Mouse (Mus musculus) ES-E14 (cell line): ENCODE data around the gene Vsx1. TPM values are rescaled to one million over a fixed set of nuclear protein-coding genes. Genes with fewer than 3 reads are reported as not detected.

Experiments
- DNase-seq: peaks from one replicate; pipeline ENCODE4 v3.0.0-alpha.2; 2013; ENCODE audit warnings: low read depth, low spot score
- H3K27ac ChIP-seq: 2 replicates; pipeline ENCODE4 v1.5.1; 2012; ENCODE audit warnings: low read depth, mild to moderate bottlenecking, low read length, moderate library complexity, mixed read lengths; ENCODE audit not compliant: poor library complexity, insufficient read depth, severe bottlenecking
- H3K36me3 ChIP-seq: 2 replicates; pipeline ENCODE4 v1.6.1; 2012; ENCODE audit warnings: mild to moderate bottlenecking, low read length, moderate library complexity, mixed read lengths; ENCODE audit not compliant: control insufficient read depth, poor library complexity, insufficient read depth, severe bottlenecking
- H3K4me1 ChIP-seq, 2 experiments: fragments of 150-350 bp in 1 of 2; sonication (generic) in 1 of 2; 2 replicates each; pipeline ENCODE4 v1.6.1; 2012; ENCODE audit warnings: low read length in 2 of 2, mild to moderate bottlenecking in 1 of 2, mixed read lengths in 1 of 2; ENCODE audit not compliant: control insufficient read depth in 2 of 2, insufficient read depth in 2 of 2, poor library complexity in 1 of 2
- H3K4me3 ChIP-seq, 2 experiments: fragments of 150-350 bp in 1 of 2; sonication (generic) in 1 of 2; 2 replicates each; pipeline ENCODE4 v1.5.1; 2012; ENCODE audit warnings: low read length in 2 of 2, low read depth in 1 of 2, mild to moderate bottlenecking in 1 of 2, mixed read lengths in 1 of 2; ENCODE audit not compliant: insufficient read depth in 1 of 2, poor library complexity in 1 of 2, severe bottlenecking in 1 of 2
- H3K9ac ChIP-seq: 2 replicates; pipeline ENCODE4 v1.6.1; 2012; ENCODE audit warnings: low read depth, mild to moderate bottlenecking, low read length, mixed read lengths; ENCODE audit not compliant: poor library complexity, insufficient read depth, severe bottlenecking
- H3K9me3 ChIP-seq: fragments of 150-350 bp; sonication (generic); 2 replicates; pipeline ENCODE4 v1.6.1; 2012; ENCODE audit warnings: low read depth, mild to moderate bottlenecking, low read length; ENCODE audit not compliant: control insufficient read depth, insufficient read depth
- CHD2 ChIP-seq: IDR thresholded peaks from 2 replicates; pipeline ENCODE4 v1.6.1; 2014; ENCODE audit warnings: mild to moderate bottlenecking, low read depth, low read length, inconsistent platforms
- HCFC1 ChIP-seq: IDR thresholded peaks from 2 replicates; pipeline ENCODE4 v1.6.1; 2012; ENCODE audit warnings: low read length, inconsistent platforms, borderline replicate concordance; ENCODE audit not compliant: insufficient read depth
- MAFK ChIP-seq: IDR thresholded peaks from 2 replicates; pipeline ENCODE4 v1.6.1; 2014; ENCODE audit warnings: mild to moderate bottlenecking, low read depth, low read length, inconsistent platforms; ENCODE audit not compliant: insufficient read depth
- ZC3H11A ChIP-seq: IDR thresholded peaks from 2 replicates; pipeline ENCODE4 v1.6.1; 2012; ENCODE audit warnings: low read depth, mild to moderate bottlenecking, inconsistent platforms, low read length, borderline replicate concordance
- ZNF384 ChIP-seq: IDR thresholded peaks from 2 replicates; pipeline ENCODE4 v1.6.1; 2012; ENCODE audit warnings: low read depth, low read length, inconsistent platforms
- in situ Hi-C, 2 experiments: fragments of 600-800 bp; cut with MboI; formaldehyde crosslinking; loops; one replicate each; pipeline ENCODE4 v1.15.1; 2025; ENCODE audit warnings: low sequenced_read_pairs in 2 of 2, inconsistent platforms in 1 of 2; ENCODE audit not compliant: unreplicated experiment in 2 of 2
- total RNA-seq: library from RNA; depleted of rRNA; stranded (reverse); fragments of 300-350 nt; gene quantifications from 2 replicates; pipeline ENCODE4 v1.2.3, GENCODE M21; 2012; rRNA removed

The Vsx1 gene
- total RNA-seq, 1 experiment: 0.13 TPM

DNA sequence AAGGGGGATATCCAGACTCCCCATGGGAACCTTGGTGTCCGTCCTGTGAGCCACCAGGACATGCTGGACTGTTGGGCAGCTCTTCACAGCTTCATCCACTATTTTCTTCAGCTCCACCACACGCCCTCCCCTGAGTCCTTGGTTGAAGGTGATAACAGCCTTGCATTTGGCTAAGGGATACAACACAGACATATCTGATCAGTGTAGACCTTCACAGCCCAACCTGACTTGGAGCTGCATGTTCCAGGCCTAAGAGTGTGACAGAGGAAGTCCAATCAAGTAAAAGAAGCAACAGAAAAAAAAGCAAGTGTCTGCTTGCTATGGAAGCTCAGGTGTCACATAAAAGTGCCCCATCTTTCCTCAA is 50.8 kb downstream of the Vsx1 start:
- Histone ChIP-seq H3K4me1 (peaks cover 10 to 15% of the 10 kb centered on the region in 2 experiments; a peak in 3 of 4 replicates), H3K36me3 (no peaks in the 10 kb centered on the region; the same call in 1 of the 2 replicates), H3K9ac (no peak overlapping the region), H3K27ac (peak overlapping the region; percentile 16; the same call in 1 of the 2 replicates), H3K9me3 (no peaks in the 10 kb centered on the region), H3K4me3 (0 out of 4 replicates have a peak overlapping the region, but pooled peaks of 1 of the 2 experiments have one; percentile 3)
- TF ChIP-seq ZC3H11A: no peak
- TF ChIP-seq CHD2: no peak
- TF ChIP-seq HCFC1: no peak
- TF ChIP-seq MAFK: no peak
- no peak for TF ChIP-seq ZNF384
- DNase-seq: no peak
- in situ Hi-C loops: no loop called here

DNA sequence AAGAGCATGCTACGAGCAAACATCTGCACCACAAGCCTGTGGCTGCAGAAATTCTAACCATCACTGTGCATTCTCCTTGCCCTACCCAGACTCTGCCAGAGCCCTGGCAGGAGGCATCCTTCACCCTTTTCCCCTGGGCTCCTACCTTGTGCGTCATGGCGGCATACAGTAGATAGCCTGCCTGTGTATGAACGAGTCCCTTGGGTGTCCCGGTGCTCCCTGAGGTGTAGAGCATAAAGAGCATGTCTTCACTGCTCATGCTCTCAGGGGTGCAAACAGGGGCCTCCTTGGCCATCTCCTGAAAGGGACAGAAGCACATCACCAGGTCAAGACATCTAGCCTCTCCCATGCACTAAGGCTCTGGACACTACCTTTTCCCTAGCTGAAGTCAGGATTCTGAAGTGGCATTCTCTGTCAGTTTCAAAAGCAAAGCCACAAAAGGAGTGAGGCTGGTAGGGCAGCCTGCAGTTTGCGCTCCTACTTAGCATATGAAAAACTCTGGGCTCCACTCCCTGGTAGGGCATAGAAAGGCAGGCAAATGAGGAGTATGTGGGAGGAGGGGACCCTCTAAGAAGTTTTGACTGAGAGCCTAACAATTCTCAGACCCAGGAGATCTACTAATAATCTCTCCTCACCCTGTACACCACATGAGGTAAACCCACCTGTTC is 51.3 kb downstream of the Vsx1 start:
- H3K9ac ChIP-seq: peak overlapping the region; percentile 36; the same call in 1 of the 2 replicates
- peak overlapping the region; percentile 26 for H3K4me3 ChIP-seq
- in situ Hi-C loops: no loop called here
- DNase-seq: no peak
- H3K27ac ChIP-seq: peak overlapping the region; percentile 43
- H3K36me3 ChIP-seq: no peaks in the 10 kb centered on the region; the same call in 1 of the 2 replicates
- no peaks in the 10 kb centered on the region for H3K9me3 ChIP-seq
- H3K4me1 ChIP-seq: peaks cover 10 to 15% of the 10 kb centered on the region in 2 experiments; a peak in 3 of 4 replicates
- TF ChIP-seq CHD2 (no peak), HCFC1 (no peak), ZC3H11A (no peak), ZNF384 (no peak), MAFK (no peak)

DNA sequence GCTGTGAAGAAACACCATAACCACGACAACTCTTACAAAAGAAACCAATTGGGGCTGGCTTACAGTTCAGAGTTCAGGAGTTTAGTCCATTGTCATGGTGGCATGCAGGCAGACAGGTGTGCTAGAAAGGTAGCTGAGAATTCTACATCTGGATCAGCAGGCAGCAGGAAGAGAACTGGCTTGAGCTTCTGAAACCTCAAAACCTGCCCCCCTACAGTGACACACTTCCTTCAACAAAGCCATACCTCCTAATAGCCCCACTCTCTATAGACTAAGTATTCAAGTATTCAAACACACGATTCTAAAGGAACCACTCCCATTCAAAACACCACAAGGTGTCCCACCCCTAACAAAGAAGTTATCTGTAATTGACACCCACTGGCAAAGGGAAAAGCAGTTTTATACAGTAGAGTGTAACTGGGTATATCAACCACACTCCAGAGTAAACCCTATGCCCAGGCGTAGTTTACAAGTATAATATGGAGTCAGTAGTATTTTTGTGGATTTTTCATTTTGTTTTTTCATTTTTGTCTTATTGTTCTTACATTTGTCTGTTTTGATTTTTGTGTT is 53.2 kb downstream of the Vsx1 start:
- in situ Hi-C loops: no loop called here
- Histone ChIP-seq H3K9ac (no peak overlapping the region), H3K9me3 (no peaks in the 10 kb centered on the region), H3K36me3 (no peaks in the 10 kb centered on the region; the same call in 1 of the 2 replicates), H3K4me1 (peaks cover 10 to 15% of the 10 kb centered on the region in 2 experiments; a peak in 3 of 4 replicates), H3K4me3 (no peak overlapping the region), H3K27ac (no peak overlapping the region)
- DNase-seq: no peak
- TF ChIP-seq CHD2 (no peak), MAFK (no peak), ZC3H11A (no peak), HCFC1 (no peak), ZNF384 (no peak)

Other genes starting within 250 kb of the Vsx1 start
- 6.4 and 7.8 TPM in 2 replicates for gene Zfp442, start 237.9 kb downstream of the Vsx1 start, total RNA-seq
- 14.2 and 18.2 TPM in 2 replicates for gene Zfp345, start 204.3 kb downstream of the Vsx1 start, total RNA-seq
- gene Cst7, start 118.9 kb downstream of the Vsx1 start, total RNA-seq: not detected in 2 replicates
- gene Apmap, start 80.8 kb downstream of the Vsx1 start, total RNA-seq: 35.0 and 44.0 TPM in 2 replicates
- gene Acss1, start 20.9 kb downstream of the Vsx1 start, total RNA-seq: 3.2 and 4.0 TPM in 2 replicates
- 54.3 and 92.3 TPM in 2 replicates for gene Entpd6, start 59.7 kb upstream of the Vsx1 start, total RNA-seq
- 10.4 and 10.8 TPM in 2 replicates for gene Pygb, start 97.4 kb upstream of the Vsx1 start, total RNA-seq
- gene Abhd12, start 215.4 kb upstream of the Vsx1 start, total RNA-seq: 59.4 and 69.5 TPM in 2 replicates
- gene Gins1, start 216.0 kb upstream of the Vsx1 start, total RNA-seq: 40.1 and 45.6 TPM in 2 replicates